Mouse (Mus musculus) kidney, postnatal 0 days (tissue): ENCODE results near the gene Hist1h2bc. TPM values are rescaled to one million over a fixed set of nuclear protein-coding genes. Genes with fewer than 3 reads are reported as not detected.
A peak's percentile ranks its signal among the peaks of the same experiment; 100 is the strongest.

ENCODE experiments used
- ATAC-seq: fragments of 200-750 bp; cut with Nextera tagmentation; replicated peaks from 2 replicates; pipeline ENCODE4 v1.8.0; 2017; ENCODE audit warnings: low read depth, moderate number of reproducible peaks, moderate TSS enrichment, moderate library complexity; ENCODE audit not compliant: low FRiP score
- DNase-seq: peaks from one replicate; pipeline ENCODE4 v3.0.0-alpha.2; 2016; ENCODE audit warnings: low spot score
- H3K27ac ChIP-seq: fragments of 300-500 bp; sonication (generic); 2 replicates; pipeline ENCODE4 v1.5.1; 2014; ENCODE audit warnings: mild to moderate bottlenecking
- H3K27me3 ChIP-seq: fragments of 300-500 bp; sonication (generic); 2 replicates; pipeline ENCODE4 v1.6.1; 2014; ENCODE audit warnings: low read length, mixed read lengths; ENCODE audit not compliant: insufficient read depth
- H3K36me3 ChIP-seq: fragments of 300-500 bp; sonication (generic); 2 replicates; pipeline ENCODE4 v1.6.1; 2014; ENCODE audit warnings: low read length, mixed read lengths; ENCODE audit not compliant: insufficient read depth
- H3K4me1 ChIP-seq: fragments of 300-500 bp; sonication (generic); replicated peaks from 2 replicates; pipeline ENCODE4 v1.6.1; 2014; ENCODE audit warnings: antibody characterized with exemption, low read length, mixed read lengths; ENCODE audit not compliant: insufficient read depth
- H3K4me2 ChIP-seq: fragments of 300-500 bp; sonication (generic); 2 replicates; pipeline ENCODE4 v1.6.1; 2014; ENCODE audit warnings: mild to moderate bottlenecking, low read length, moderate library complexity, mixed read lengths
- H3K4me3 ChIP-seq: fragments of 300-500 bp; sonication (generic); replicated peaks from 2 replicates; pipeline ENCODE4 v1.5.1; 2014; ENCODE audit warnings: low read depth, low read length
- H3K9ac ChIP-seq: fragments of 300-500 bp; sonication (generic); 2 replicates; pipeline ENCODE4 v1.6.1; 2014; ENCODE audit warnings: low read depth, low read length
- H3K9me3 ChIP-seq: fragments of 300-500 bp; sonication (generic); replicated peaks from 2 replicates; pipeline ENCODE4 v1.6.1; 2016; ENCODE audit warnings: low read length, inconsistent platforms, mixed read lengths
- CTCF ChIP-seq: IDR thresholded peaks from 2 replicates; pipeline ENCODE4 v1.5.1; 2016; ENCODE audit warnings: antibody characterized with exemption, low read depth, mild to moderate bottlenecking, moderate library complexity
- WGBS: fragments of 180-500 bp; shearing (Covaris S2); extraction: QIAGEN DNeasy Blood & Tissue Kit; methylation state at CpG from one replicate; pipeline ENCODE4 v1.1.7; 2014; 5-methylcytosine and 5-hydroxymethylcytosine counted together
- polyA plus RNA-seq: library from polyadenylated mRNA; unstranded; fragments of >200 nt; fragmentation: Nextera tagmentation; extraction: Ambion mirVana; gene quantifications from 2 replicates; pipeline ENCODE4 v1.2.1, GENCODE M21; 2015

Hist1h2bc gene
- polyA plus RNA-seq, 1 experiment from 2014 or later, result 139 TPM

DNA sequence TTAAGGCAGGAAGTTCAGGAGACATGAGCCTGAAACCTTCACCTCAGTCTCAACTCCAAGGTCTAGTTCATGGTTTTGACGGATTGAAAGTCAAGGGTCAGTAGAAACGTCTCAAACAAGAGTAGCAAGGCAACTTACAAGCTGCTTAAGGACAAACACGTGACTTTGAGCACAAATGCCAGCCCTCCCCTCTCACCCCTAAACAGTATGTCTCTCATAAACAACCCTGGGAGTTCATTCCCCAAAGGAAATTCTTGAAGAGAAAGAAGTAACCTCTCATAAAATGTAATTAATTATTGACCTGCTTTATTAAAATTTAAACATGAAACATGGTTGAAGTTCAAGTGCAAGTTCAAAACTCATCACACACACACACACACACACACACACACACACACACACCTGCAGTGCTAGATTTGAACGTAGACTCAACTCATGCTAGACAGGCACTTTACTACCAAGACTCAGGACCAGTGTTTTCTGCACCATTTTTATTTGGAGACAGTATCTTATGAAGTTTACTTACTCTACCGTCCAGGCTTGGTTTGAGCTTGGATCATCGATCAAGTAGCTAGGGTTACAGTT, 9.9 kb downstream of the Hist1h2bc start:
- Histone ChIP-seq H3K4me2 (no peak overlapping the region), H3K36me3 (no peaks in the 10 kb centered on the region), H3K27ac (no peak overlapping the region), H3K4me3 (no peak overlapping the region), H3K27me3 (no peaks in the 10 kb centered on the region), H3K4me1 (no peaks in the 10 kb centered on the region), H3K9me3 (no peaks in the 10 kb centered on the region), H3K9ac (no peak overlapping the region)
- DNase-seq (peak; percentile 33), ATAC-seq (no peak)
- WGBS, result 52% methylated on average over 6 of the region's 6 CpGs
- no peak for TF ChIP-seq CTCF

GRCm38 (mm10) chr13:23694956-23695355, 11.0 kb downstream of the Hist1h2bc start:
- H3K36me3 ChIP-seq, result no peaks in the 10 kb centered on the region
- no peak overlapping the region for H3K4me2 ChIP-seq
- no peak for TF ChIP-seq CTCF
- H3K27ac ChIP-seq, result no peak overlapping the region
- ATAC-seq (no peak), DNase-seq (no peak)
- no peaks in the 10 kb centered on the region for H3K27me3 ChIP-seq
- no peak overlapping the region for H3K9ac ChIP-seq
- no peaks in the 10 kb centered on the region for H3K4me1 ChIP-seq
- no peaks in the 10 kb centered on the region for H3K9me3 ChIP-seq
- H3K4me3 ChIP-seq, result no peak overlapping the region
- WGBS, result 91% methylated on average over 9 of the region's 9 CpGs

DNA sequence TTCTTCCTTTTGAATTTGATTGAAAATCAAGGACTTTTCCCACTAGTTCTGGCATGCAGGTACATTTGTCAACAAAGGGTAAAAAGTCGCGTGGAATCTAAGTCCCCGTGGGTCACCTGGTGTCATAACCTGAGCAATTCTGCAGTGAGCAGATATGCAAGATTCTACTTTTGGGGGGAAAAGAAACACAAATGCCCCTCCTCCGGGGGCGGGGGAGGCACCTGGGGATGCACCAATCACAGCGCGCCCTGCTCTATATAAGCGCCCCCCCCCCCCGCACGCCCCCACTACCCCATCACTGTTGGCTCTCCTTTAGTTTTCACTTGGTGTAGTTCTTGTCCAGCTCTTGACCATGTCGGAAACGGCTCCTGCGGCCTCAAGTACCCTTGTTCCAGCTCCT, 11.5 kb downstream of the Hist1h2bc start, which contains the start of gene Hist1h1t:
TSS of gene Hist1h1t (plus strand) at position 301 of the 400 bp plus-strand sequence.
- no peak within 1 kb of the TSS for H3K9ac ChIP-seq
- H3K27ac ChIP-seq, result peak within 1 kb of the TSS; percentile 19; the same call in 1 of the 2 replicates
- whole genome bisulfite sequencing, result 57% methylated on average over 13 of the region's 13 CpGs

DNA sequence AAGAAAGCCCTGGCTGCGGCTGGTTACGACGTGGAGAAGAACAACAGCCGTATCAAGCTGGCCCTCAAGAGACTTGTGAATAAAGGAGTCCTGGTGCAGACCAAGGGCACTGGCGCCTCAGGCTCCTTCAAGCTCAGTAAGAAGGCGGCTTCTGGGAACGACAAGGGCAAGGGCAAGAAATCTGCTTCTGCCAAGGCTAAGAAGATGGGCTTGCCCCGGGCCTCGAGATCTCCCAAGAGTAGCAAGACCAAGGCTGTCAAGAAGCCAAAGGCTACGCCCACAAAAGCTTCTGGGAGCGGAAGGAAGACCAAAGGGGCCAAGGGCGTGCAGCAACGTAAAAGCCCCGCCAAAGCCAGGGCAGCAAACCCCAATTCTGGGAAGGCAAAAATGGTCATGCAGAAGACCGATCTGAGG, 12.1 kb downstream of the Hist1h2bc start:
- H3K9ac ChIP-seq, result no peak overlapping the region
- TF ChIP-seq CTCF, result no peak
- 60% methylated on average over 15 of the region's 15 CpGs for WGBS
- H3K27me3 ChIP-seq, result no peaks in the 10 kb centered on the region
- no peaks in the 10 kb centered on the region for H3K36me3 ChIP-seq
- peak overlapping the region; percentile 19; the same call in 1 of the 2 replicates for H3K27ac ChIP-seq
- H3K4me2 ChIP-seq, result no peak overlapping the region
- no peaks in the 10 kb centered on the region for H3K9me3 ChIP-seq
- no peak for DNase-seq
- H3K4me1 ChIP-seq, result no peaks in the 10 kb centered on the region
- H3K4me3 ChIP-seq, result no peak overlapping the region
- ATAC-seq, result no peak

More for the DNA sequence above, 11.5 kb downstream of the Hist1h2bc start, which contains the start of gene Hist1h1t:
- Histone ChIP-seq H3K4me2 (no peak within 1 kb of the TSS), H3K4me1 (no peaks in the 10 kb centered on the region), H3K36me3 (no peaks in the 10 kb centered on the region), H3K9me3 (no peaks in the 10 kb centered on the region), H3K27me3 (no peaks in the 10 kb centered on the region), H3K4me3 (no peak within 1 kb of the TSS)
- no peak for TF ChIP-seq CTCF
- ATAC-seq, result no peak
- DNase-seq, result no peak

GRCm38 (mm10) chr13:23697491-23698299, 13.7 kb downstream of the Hist1h2bc start:
- ATAC-seq, result peak; percentile 70
- DNase-seq, result peak; percentile 93
- peak overlapping the region; percentile 57 for H3K4me2 ChIP-seq
- TF ChIP-seq CTCF, result peak; percentile 86
- no peaks in the 10 kb centered on the region for H3K36me3 ChIP-seq
- H3K27ac ChIP-seq, result peak overlapping the region; percentile 83
- peak overlapping the region; percentile 41 for H3K4me3 ChIP-seq
- H3K27me3 ChIP-seq, result no peaks in the 10 kb centered on the region
- WGBS, result under 1% methylated on average over 22 of the region's 32 CpGs
- H3K4me1 ChIP-seq, result no peaks in the 10 kb centered on the region
- peak overlapping the region; percentile 63 for H3K9ac ChIP-seq
- no peaks in the 10 kb centered on the region for H3K9me3 ChIP-seq

DNA sequence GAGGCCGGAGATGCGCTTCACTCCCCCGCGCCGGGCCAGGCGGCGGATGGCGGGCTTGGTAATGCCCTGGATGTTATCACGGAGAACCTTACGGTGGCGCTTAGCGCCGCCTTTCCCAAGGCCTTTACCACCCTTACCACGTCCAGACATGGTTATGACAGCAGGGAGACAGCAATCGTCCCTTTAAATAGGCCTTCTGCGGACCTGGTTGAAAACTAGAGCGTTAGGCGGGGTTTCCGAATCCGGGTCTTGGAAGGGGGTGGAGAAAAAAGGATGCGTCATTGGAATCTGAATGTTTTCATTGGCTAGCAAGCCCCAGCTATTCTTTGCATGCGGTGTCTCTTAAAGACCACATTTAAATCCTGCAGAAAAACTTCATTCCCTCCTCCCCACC, 14.3 kb downstream of the Hist1h2bc start, which contains the start of gene Hist1h4c:
TSS of gene Hist1h4c (minus strand) at position 155 of the 394 bp plus-strand sequence.
- peak within 1 kb of the TSS; percentile 57 for H3K4me2 ChIP-seq
- ATAC-seq, result peak; percentile 92
- peak; percentile 24; the same call in 1 of the 2 replicates for TF ChIP-seq CTCF
- WGBS, result under 1% methylated on average over 22 of the region's 22 CpGs
- H3K36me3 ChIP-seq, result no peaks in the 10 kb centered on the region
- DNase-seq, result peak; percentile 99
- no peaks in the 10 kb centered on the region for H3K4me1 ChIP-seq
- H3K27ac ChIP-seq, result peak within 1 kb of the TSS; percentile 83
- H3K9ac ChIP-seq, result peak within 1 kb of the TSS; percentile 63
- H3K4me3 ChIP-seq, result peak within 1 kb of the TSS; percentile 41
- no peaks in the 10 kb centered on the region for H3K9me3 ChIP-seq
- no peaks in the 10 kb centered on the region for H3K27me3 ChIP-seq
